Mouse (Mus musculus) liver, postnatal 0 days (tissue): ENCODE measurements around the gene Gdf2.

Experiments used
- CTCF ChIP-seq: sonication (generic); IDR thresholded peaks from 2 replicates; pipeline ENCODE4 v1.5.1; 2016; ENCODE audit warnings: antibody characterized with exemption, low read depth
- EP300 ChIP-seq: IDR thresholded peaks from 2 replicates; pipeline ENCODE4 v1.6.1; 2016; ENCODE audit warnings: antibody characterized with exemption, low read depth, mild to moderate bottlenecking

DNA sequence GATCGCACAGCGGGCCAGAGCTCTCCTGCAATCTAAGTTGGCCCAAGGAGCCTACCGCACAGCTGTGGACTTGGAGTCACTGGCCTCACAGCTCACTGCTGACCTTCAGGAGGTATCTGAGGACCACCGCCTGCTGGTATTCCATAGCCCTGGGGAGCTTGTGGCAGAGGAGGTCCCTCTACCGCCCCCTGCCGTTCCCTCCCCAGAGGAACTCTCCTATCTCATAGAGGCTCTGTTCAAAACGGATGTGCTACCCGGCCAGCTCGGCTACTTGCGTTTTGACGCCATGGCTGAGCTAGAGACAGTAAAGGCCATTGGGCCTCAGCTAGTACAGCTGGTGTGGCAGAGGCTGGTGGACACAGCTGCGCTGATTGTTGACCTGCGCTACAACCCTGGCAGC, 15.2 kb downstream of the Gdf2 start:
- TF ChIP-seq CTCF (no peak), EP300 (no peak)
